Mouse (Mus musculus): ENCODE data around the gene Ccr9. TPM values are rescaled to one million over a fixed set of nuclear protein-coding genes. Genes with fewer than 3 reads are reported as not detected.
"Not testable (repeated sequence)": the region's sequence is repeated elsewhere in the genome, so short reads cannot be mapped to it uniquely, and the experiment has no call there.

Ccr9 gene
- polyA plus RNA-seq, 2 experiments from 2014 or later = 15.3 to 36.5 TPM

DNA sequence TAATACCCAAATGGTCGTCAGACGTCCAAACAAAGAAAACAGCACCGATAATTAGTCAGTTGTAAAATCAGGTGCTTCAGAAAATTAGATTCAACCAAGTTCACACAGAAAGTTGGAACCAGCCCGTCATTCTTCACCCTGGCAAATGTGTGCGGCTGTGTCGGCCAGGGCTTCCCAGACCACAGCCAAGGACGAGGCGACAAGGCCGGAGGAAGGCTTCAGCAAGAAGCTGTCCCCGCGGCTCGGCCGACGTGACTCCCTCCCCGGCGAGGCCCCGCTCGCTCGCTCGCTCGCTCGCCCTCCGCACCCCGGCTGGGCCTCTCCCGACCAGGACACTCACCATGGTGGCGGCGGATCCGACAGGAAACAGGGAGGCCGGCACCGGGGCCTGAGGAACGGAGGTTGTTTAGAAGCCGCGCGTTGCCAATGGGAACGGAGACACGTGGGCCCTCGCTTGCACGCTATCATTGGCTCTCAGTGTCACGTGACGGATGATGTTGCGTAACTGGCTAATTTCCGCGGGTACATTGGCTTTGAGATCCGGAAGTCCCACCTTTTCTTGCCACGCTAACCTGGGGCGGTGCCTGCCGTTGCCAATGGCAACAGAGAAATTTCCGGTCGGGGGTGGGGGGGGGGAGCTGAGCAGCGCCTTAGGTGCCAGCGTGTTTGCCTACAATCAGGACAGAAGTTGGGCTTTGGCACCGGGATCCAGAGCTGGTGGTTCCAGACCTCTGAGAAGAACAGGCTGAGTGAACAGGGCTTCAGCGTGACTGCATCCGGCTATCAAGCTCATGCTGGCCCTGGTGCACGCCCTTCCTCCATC, 39.2 kb downstream of the Ccr9 start, which contains the start of gene Lztfl1:
TSS of gene Lztfl1 (minus strand) at position 512 of the 823 bp plus-strand sequence.
- ATAC-seq = peak; percentile 99

DNA sequence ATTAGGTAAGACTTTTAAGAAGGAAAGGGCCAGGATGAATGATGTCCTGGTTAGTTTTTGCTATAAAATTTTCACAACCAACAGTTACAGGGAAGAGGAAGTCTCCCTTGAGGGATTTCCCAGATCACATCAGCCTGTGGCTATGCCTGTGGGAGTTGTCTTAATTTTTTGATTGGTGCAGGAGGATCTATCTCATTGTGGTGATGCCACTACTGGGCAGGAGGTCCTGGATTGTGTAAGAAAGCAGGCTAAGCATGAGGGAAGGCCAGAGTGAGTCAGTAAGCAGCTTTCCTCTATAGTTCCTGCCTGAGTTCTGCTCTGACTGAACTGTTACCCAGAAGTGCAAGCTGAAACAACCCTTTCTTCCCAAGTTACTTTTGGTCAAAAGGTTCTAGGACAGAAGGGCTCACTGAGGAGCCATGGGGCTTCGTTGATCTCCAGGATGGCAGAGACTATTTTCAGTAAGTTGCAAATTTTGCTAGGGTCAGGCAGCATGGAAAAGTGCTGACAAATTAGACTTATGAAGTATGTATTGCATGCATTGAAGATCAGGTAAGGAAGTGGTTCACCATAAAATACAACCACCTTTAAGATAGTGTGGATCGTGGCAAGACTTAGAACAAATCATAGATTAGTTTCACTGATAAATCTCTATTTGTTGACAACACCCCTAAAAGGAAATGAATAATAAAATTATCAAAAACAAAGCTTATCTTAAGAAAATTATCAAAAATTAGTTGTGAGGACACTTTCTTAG, 44.7 kb downstream of the Ccr9 start:
- peak; percentile 78 for ATAC-seq

DNA sequence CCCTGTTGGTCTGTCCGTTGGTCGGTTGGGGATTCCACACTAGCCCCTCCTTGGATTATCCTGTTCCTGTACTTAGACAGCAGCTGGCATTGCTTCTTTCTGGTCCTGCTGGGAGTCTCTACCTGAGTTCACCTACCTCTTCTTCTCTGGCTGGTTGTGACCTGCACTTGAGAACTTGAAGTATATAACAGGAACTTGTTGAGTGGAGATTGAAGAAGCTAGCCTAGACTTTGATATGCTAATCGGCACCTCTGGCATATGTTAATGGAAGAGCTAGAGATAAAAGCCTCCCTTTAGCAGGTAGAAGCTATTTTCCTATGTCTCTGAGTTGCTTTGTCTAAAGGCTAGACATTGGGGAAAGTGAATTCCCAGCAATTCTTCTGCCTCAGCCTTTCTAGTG, 53.0 kb downstream of the Ccr9 start:
- no peak for ATAC-seq

GRCm38 (mm10) chr9:123734133-123734532, 55.9 kb downstream of the Ccr9 start:
- ATAC-seq = peak; percentile 28

GRCm38 (mm10) chr9:123740799-123741198, 62.6 kb downstream of the Ccr9 start:
- ATAC-seq = peak; percentile 46

DNA sequence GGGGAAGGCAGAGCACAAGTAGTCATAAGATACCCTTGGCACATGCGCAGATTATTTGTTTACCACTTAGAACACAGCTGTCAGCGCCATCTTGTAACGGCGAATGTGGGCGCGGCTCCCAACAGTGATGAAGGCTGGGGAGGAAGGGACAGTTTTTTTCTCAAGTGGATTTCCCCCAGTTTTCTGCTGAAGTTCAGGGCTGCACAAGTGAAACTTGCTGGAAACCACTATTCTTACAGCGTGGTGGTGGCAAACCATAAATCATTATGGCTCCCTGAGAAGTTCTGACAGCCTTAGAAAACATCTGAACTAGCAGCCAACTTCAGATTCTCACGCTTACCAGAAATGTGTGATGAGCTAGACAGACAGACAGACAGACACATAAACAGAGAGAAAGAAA, 71.4 kb downstream of the Ccr9 start:
- not testable (repeated sequence) for ATAC-seq

GRCm38 (mm10) chr9:123754333-123754732, 76.1 kb downstream of the Ccr9 start:
- peak; percentile 92 for ATAC-seq

- no peak for ATAC-seq
Measured at GRCm38 (mm10) chr9:123756752-123757151, 78.5 kb downstream of the Ccr9 start.

DNA sequence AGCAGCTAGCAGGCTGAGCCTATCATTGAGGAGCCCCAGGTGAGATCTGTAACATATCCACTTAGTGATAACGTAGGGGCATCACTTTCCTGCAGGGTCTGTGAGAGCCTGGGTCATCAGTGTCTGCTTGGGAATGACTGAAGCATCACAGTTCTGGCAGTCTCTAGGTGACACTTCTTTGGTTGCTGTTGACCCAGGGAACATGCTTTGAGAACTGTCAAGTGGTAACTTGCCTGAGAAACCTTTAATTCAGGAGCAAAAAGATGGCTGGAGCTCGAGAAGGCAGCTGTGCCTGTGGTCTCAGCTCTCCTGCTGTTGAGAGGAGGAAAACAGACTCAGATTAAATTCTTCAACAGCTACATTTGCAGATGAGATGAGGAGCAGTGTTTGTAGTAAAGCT, 79.1 kb downstream of the Ccr9 start:
- ATAC-seq = no peak

DNA sequence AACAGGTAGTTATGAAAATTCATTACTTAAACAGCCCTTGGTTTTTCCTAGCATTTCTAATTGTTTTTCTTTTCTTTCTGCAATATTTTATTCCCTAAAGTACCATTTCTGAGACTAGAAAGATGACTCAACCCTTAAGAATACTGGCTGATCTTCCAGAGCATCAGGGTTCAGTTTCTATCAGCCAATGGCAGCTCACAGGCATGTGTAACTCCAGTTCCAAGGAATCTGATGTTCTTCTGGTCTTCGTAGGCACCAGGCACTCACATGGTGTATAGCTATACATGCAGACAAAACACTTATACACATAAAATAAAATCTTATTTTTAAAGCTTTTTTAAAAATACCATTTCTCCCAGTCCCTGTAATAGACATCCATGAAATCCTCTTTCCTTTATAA, 79.9 kb downstream of the Ccr9 start:
- no peak for ATAC-seq

- peak; percentile 25 for ATAC-seq
Measured at GRCm38 (mm10) chr9:123758645-123759044, 80.4 kb downstream of the Ccr9 start.

GRCm38 (mm10) chr9:123760806-123761205, 82.6 kb downstream of the Ccr9 start:
- ATAC-seq = no peak

GRCm38 (mm10) chr9:123762886-123763285, 84.6 kb downstream of the Ccr9 start:
- ATAC-seq = no peak

GRCm38 (mm10) chr9:123763771-123764170, 85.5 kb downstream of the Ccr9 start:
- ATAC-seq = no peak

DNA sequence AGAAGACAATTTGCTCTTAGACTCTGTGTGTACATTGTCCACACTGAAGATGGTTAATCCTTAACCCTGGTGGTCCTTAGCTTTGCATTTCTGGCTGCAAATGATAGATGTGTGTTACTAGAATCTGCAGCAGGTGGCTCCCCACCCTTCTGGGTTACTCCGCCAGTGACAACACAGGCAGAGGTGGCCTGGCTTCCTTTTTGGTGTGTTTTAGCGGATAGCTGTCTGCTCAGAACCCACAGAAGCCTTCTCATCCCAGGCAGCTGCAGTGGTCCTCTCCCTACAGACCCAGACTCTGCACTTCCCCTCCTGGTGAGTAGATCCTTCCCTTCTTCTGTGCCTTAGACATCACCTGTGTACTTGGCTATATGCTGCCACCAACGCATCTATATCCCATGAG, 88.8 kb downstream of the Ccr9 start:
- no peak for ATAC-seq

DNA sequence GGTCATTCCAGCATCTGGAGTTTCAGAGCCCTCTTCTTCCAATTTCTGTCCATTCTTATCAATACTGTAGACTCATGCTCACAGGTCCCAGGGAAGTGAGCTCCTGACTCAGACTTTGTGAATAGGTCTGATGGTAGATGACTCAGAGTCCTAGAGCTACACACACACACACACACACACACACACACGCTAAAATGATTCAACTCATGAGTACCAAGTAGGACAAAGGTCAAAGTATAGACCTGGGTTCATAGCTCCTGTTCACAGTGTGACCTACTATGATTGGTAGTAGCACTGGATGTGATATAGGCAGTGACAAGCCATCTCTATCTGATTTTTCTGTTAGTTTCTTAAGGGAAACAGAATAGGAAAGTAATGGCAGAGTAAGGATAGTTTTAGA, 90.2 kb downstream of the Ccr9 start:
- no peak for ATAC-seq

GRCm38 (mm10) chr9:123769532-123769931, 91.3 kb downstream of the Ccr9 start:
- ATAC-seq = no peak

GRCm38 (mm10) chr9:123773299-123773698, 95.1 kb downstream of the Ccr9 start:
- ATAC-seq = not testable (repeated sequence)

DNA sequence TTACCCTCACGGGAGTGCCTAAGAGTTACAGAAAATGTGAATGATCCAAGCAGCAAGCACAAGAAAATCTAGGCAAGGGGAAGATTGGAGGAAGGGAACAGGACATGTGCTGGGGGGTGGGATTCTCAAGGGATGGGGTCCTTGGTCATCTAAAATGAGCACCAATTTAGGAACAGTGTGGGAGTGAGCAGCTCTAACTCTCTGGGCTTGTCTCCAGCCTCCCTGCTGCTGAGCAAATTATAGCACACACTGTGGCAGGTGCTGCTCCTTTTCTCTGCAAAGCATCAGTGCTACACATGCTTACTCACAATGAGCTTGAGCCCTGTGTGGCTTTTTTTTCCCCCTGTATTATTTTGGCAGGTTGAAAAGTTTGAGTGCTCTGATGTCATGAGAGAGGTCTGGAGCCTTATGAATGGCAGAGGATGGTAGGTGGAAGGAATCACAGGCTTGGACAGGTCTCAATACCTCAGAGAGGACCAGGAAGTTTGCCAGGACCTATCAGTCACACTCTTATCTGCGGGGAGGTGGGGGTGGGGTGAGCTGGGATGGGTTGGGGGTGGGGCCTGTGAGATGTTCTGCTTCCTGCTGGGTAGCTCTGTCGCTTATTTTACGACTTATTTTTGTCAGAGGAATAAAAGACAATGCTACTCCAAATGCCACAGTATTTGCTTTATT, 110.8 kb downstream of the Ccr9 start:
- ATAC-seq = no peak

- ATAC-seq = peak; percentile 68
Measured at GRCm38 (mm10) chr9:123796174-123796573, 117.9 kb downstream of the Ccr9 start.

GRCm38 (mm10) chr9:123801527-123801926, 123.3 kb downstream of the Ccr9 start:
- ATAC-seq = no peak

DNA sequence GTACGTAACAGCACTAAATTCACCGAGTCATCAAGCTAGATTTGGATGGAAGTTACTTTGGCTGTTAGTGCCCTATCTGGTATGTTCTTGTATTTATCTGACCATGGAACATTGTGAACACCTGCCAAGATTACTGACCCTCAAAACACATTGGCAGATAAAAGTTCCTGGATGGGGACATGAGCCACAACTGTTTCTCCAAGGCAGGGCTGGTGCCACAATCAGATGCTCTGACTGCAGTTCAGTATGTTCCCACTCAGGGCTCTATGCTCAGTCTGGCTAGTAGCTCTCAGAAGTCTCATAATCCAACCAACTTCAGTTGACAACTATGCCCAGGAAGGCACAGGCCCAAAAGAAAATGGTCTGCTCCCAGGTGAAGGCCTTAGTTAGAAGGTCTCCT, 124.2 kb downstream of the Ccr9 start:
- no peak for ATAC-seq

DNA sequence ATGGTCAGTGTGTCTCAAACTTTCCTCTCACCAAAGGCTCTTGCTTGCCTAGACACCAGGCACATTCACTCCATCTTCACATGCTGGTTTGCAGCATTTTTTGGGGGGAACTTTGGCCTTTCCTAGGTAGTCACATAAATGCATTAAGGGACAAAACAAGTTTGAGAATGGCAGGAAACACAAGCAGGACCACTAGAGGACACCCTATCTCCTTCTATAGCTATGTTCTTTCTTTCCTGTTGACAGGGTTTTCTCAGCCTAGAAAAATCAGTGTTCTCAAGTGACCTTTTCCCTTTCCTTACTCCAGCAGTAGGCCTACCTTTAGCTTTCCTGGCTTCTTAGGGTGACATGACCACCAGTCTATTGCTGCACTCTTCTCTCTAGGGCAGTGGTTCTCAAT, 124.7 kb downstream of the Ccr9 start:
- ATAC-seq = no peak

Measured in activated CD4-positive, CD25-positive, alpha-beta regulatory T cell, adult 4 months (primary cell).